Mouse (Mus musculus) CH12.LX (cell line): ENCODE data around the gene Ubap2. TPM values are rescaled to one million over a fixed set of nuclear protein-coding genes. Genes with fewer than 3 reads are reported as not detected.

ENCODE experiments used
- DNase-seq: peaks from one replicate; pipeline ENCODE4 v3.0.0-alpha.2; 2013; ENCODE audit errors: extremely low read depth
- H3K27ac ChIP-seq: 2 replicates; pipeline ENCODE4 v1.5.1; 2012; ENCODE audit warnings: low read depth, mild to moderate bottlenecking, control low read depth, moderate library complexity; ENCODE audit not compliant: insufficient read depth
- H3K27me3 ChIP-seq: replicated peaks from 2 replicates; pipeline ENCODE3; 2012; ENCODE audit warnings: inconsistent platforms
- H3K36me3 ChIP-seq, 2 experiments: replicated peaks in 1 of 2; 2 replicates each; pipeline versions ENCODE3 to v1.6.1; 2012; ENCODE audit warnings: inconsistent platforms in 1 of 2, low read length in 1 of 2, mild to moderate bottlenecking in 1 of 2, mixed read lengths in 1 of 2, moderate library complexity in 1 of 2; ENCODE audit not compliant: control insufficient read depth in 1 of 2, insufficient read depth in 1 of 2
- H3K4me1 ChIP-seq, 2 experiments: 2 replicates each; pipeline ENCODE4 v1.6.1; 2012; ENCODE audit warnings: inconsistent platforms in 1 of 2, moderate library complexity in 1 of 2; ENCODE audit not compliant: insufficient read depth in 2 of 2, control insufficient read depth in 1 of 2
- H3K4me2 ChIP-seq: 2 replicates; pipeline ENCODE4 v1.6.1; 2012; ENCODE audit warnings: low read depth, mild to moderate bottlenecking, control low read depth; ENCODE audit not compliant: poor library complexity, insufficient read depth, severe bottlenecking
- H3K4me3 ChIP-seq, 3 experiments: fragments of 150-350 bp in 1 of 3; sonication (generic) in 1 of 3; replicated peaks in 1 of 3; 2 replicates each; pipeline versions ENCODE3 to v1.5.1; 2011 to 2012; ENCODE audit warnings: low read depth in 2 of 3, low read length in 2 of 3, mild to moderate bottlenecking in 2 of 3, moderate library complexity in 2 of 3, control low read depth in 1 of 3, improper control_type of control experiment in 1 of 3, inconsistent platforms in 1 of 3, mixed read lengths in 1 of 3; ENCODE audit not compliant: poor library complexity in 1 of 3
- H3K79me2 ChIP-seq: replicated peaks from 2 replicates; pipeline ENCODE4 v1.6.1; 2012; ENCODE audit warnings: mild to moderate bottlenecking, moderate library complexity; ENCODE audit not compliant: control insufficient read depth, poor library complexity, insufficient read depth, severe bottlenecking; ENCODE audit errors: extremely low read depth
- H3K9ac ChIP-seq: 2 replicates; pipeline ENCODE4 v1.6.1; 2012; ENCODE audit warnings: low read depth, mild to moderate bottlenecking, control low read depth, moderate library complexity; ENCODE audit not compliant: insufficient read depth
- H3K9me3 ChIP-seq: replicated peaks from 2 replicates; pipeline ENCODE3; 2012; ENCODE audit warnings: low read length, inconsistent platforms, mixed read lengths
- BHLHE40 ChIP-seq: IDR thresholded peaks from 2 replicates; pipeline ENCODE4 v1.6.1; 2011; ENCODE audit warnings: mild to moderate bottlenecking, low read depth, low read length, improper control_type of control experiment
- CHD2 ChIP-seq: IDR thresholded peaks from 2 replicates; pipeline ENCODE4 v1.6.1; 2011; ENCODE audit warnings: low read length, improper control_type of control experiment
- CTCF ChIP-seq, 2 experiments: IDR thresholded peaks in 1 of 2; conservative IDR thresholded peaks in 1 of 2; 2 replicates each; pipeline ENCODE4 v1.5.1; 2011 to 2012; ENCODE audit warnings: low read depth in 2 of 2, low read length in 2 of 2, improper control_type of control experiment in 1 of 2, inconsistent platforms in 1 of 2, mild to moderate bottlenecking in 1 of 2, moderate library complexity in 1 of 2
- E2F4 ChIP-seq: IDR thresholded peaks from 2 replicates; pipeline ENCODE4 v1.6.1; 2011; ENCODE audit warnings: low read depth, low read length, improper control_type of control experiment; ENCODE audit not compliant: insufficient replicate concordance
- EP300 ChIP-seq: IDR thresholded peaks from 2 replicates; pipeline ENCODE4 v1.6.1; 2011; ENCODE audit warnings: low read length, improper control_type of control experiment
- ETS1 ChIP-seq: conservative IDR thresholded peaks from 2 replicates; pipeline ENCODE4 v1.6.1; 2012; ENCODE audit warnings: low read depth, mild to moderate bottlenecking, inconsistent platforms, low read length, improper control_type of control experiment, moderate library complexity
- GABPA ChIP-seq: IDR thresholded peaks from 2 replicates; pipeline ENCODE4 v1.6.1; 2012; ENCODE audit warnings: low read depth, low read length, improper control_type of control experiment, inconsistent platforms; ENCODE audit not compliant: insufficient replicate concordance
- HCFC1 ChIP-seq: IDR thresholded peaks from 2 replicates; pipeline ENCODE4 v1.6.1; 2012; ENCODE audit warnings: low read depth, mild to moderate bottlenecking, inconsistent platforms, low read length, improper control_type of control experiment
- MAFK ChIP-seq: IDR thresholded peaks from 2 replicates; pipeline ENCODE4 v1.6.1; 2011; ENCODE audit warnings: low read length, improper control_type of control experiment; ENCODE audit not compliant: insufficient replicate concordance
- MAX ChIP-seq: IDR thresholded peaks from 2 replicates; pipeline ENCODE4 v1.6.1; 2011; ENCODE audit warnings: low read length, improper control_type of control experiment
- MAZ ChIP-seq: IDR thresholded peaks from 2 replicates; pipeline ENCODE4 v1.6.1; 2012; ENCODE audit warnings: low read depth, mild to moderate bottlenecking, inconsistent platforms, low read length, improper control_type of control experiment, moderate library complexity
- MYC ChIP-seq: IDR thresholded peaks from 2 replicates; pipeline ENCODE4 v1.6.1; 2011; ENCODE audit warnings: low read depth, mild to moderate bottlenecking, improper control_type of control experiment, low read length
- NELFE ChIP-seq: IDR thresholded peaks from 2 replicates; pipeline ENCODE4 v1.6.1; 2011; ENCODE audit warnings: low read depth, low read length, improper control_type of control experiment
- NRF1 ChIP-seq: IDR thresholded peaks from 2 replicates; pipeline ENCODE4 v1.6.1; 2014; ENCODE audit warnings: low read depth, mild to moderate bottlenecking, inconsistent platforms, low read length, improper control_type of control experiment, moderate library complexity
- POLR2A ChIP-seq: IDR thresholded peaks from 2 replicates; pipeline ENCODE4 v1.6.1; 2011; ENCODE audit warnings: low read depth, mild to moderate bottlenecking, improper control_type of control experiment, low read length
- POLR2AphosphoS2 ChIP-seq: IDR thresholded peaks from 2 replicates; pipeline ENCODE4 v1.6.1; 2011; ENCODE audit warnings: low read depth, low read length, improper control_type of control experiment
- RAD21 ChIP-seq: IDR thresholded peaks from 2 replicates; pipeline ENCODE4 v1.6.1; 2011; ENCODE audit warnings: low read depth, mild to moderate bottlenecking, low read length, improper control_type of control experiment, moderate library complexity
- RCOR1 ChIP-seq: conservative IDR thresholded peaks from 2 replicates; pipeline ENCODE4 v1.6.1; 2012; ENCODE audit warnings: low read depth, mild to moderate bottlenecking, inconsistent platforms, low read length, improper control_type of control experiment
- UBTF ChIP-seq: IDR thresholded peaks from 2 replicates; pipeline ENCODE4 v1.6.1; 2012; ENCODE audit warnings: low read depth, mild to moderate bottlenecking, inconsistent platforms, low read length, improper control_type of control experiment, moderate library complexity
- ZNF384 ChIP-seq: IDR thresholded peaks from 2 replicates; pipeline ENCODE4 v1.6.1; 2012; ENCODE audit warnings: low read depth, low read length, improper control_type of control experiment, inconsistent platforms
- dilution Hi-C: fragments of 300-500 bp; cut with MboI; formaldehyde crosslinking; loops from 2 replicates; pipeline ENCODE4 v1.14.3; 2020; ENCODE audit warnings: low sequenced_read_pairs; ENCODE audit not compliant: extremely low pct_unique_long_range_greater_than_20kb, extremely low pct_ligation_motif_present
- in situ Hi-C: fragments of 300-500 bp; cut with MboI; formaldehyde crosslinking; loops from 3 replicates; pipeline ENCODE4 v1.14.3; 2019; ENCODE audit warnings: low sequenced_read_pairs, low pct_ligation_motif_present, low pct_unique_long_range_greater_than_20kb, mixed read lengths
- polyA plus RNA-seq: library from polyadenylated mRNA; unstranded; fragments of >175 nt; gene quantifications from 2 replicates; pipeline ENCODE4 v1.2.1, GENCODE M21; 2012; ENCODE audit warnings: low read depth; ENCODE audit not compliant: insufficient read length
- total RNA-seq, 2 experiments: library from RNA; depleted of rRNA; stranded (reverse); fragments of 300-350 nt in 1 of 2; fragments of >200 nt in 1 of 2; gene quantifications; 2 replicates each; pipeline ENCODE4 v1.2.3; 2012 to 2014

Ubap2 gene
- total and polyA plus RNA-seq, 3 experiments = 5.4 to 115 (median 17.4) TPM

DNA sequence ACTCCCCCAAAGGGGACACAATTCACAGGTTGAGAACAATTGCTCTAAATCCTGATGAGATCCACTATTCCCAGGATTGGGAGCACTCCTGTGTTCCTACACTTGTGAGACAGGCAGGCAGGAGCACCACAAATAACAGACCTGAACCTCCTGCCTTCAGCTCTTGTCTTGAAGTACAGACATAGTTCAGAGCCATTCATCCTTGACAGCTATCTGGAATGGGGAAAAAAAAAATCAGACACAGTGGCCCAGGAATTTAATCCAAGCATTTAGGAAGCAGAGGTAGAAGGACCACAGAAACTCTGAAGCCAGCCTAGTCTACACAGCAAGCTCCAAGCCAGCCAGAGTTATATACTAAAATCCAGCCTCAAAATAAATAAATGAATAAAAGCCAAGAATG, 6.8 kb downstream of the Ubap2 start:
- H3K79me2 ChIP-seq = peaks cover 85% of the 10 kb centered on the region
- H3K9ac ChIP-seq = no peak overlapping the region
- DNase-seq = no peak
- H3K4me2 ChIP-seq = no peak overlapping the region
- in situ Hi-C loops = no loop called here
- no peak overlapping the region for H3K4me3 ChIP-seq
- TF ChIP-seq CTCF (conservative IDR thresholded peaks at IDR 0.05 in 1 of 2, IDR thresholded peaks at IDR 0.05 in 1 of 2; ENCODE audit: low read depth in 2 of 2, low read length in 2 of 2) (no peak), MAFK (no peak), EP300 (no peak), NELFE (no peak), RCOR1 (no peak), CHD2 (no peak), ETS1 (no peak), BHLHE40 (no peak), POLR2AphosphoS2 (no peak), HCFC1 (no peak), ZNF384 (no peak), MAX (no peak), NRF1 (no peak), GABPA (no peak), UBTF (no peak), E2F4 (no peak)
- H3K4me1 ChIP-seq = peaks cover 0 to 31% of the 10 kb centered on the region in 2 experiments; a peak in 2 of 4 replicates
- peaks cover 28 to 68% of the 10 kb centered on the region in 2 experiments for H3K36me3 ChIP-seq
- H3K27me3 ChIP-seq = no peaks in the 10 kb centered on the region
- no peaks in the 10 kb centered on the region for H3K9me3 ChIP-seq
- dilution Hi-C loops = no loop called here
- no peak overlapping the region for H3K27ac ChIP-seq

DNA sequence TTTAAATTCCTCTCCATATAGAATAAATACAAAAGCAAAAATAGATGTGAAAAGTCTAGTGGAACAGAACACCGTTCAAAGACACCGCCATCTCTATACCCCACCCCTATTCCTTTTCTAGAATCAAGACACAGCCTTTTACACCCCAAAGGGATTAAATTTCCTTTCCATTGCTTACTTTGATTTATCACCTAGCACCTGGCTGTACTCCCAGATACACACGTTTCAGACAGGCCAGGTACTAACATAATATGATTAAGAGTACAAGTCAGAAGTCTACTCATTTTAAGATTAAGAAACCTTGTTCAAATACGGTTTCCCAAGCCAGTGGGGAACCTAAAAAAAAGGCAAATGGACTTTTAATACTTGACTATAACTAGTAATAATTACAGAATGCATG, 8.6 kb downstream of the Ubap2 start:
- H3K79me2 ChIP-seq = peaks cover 79% of the 10 kb centered on the region
- peaks cover 29 to 76% of the 10 kb centered on the region in 2 experiments for H3K36me3 ChIP-seq
- dilution Hi-C loops = no loop called here
- peaks cover 0 to 15% of the 10 kb centered on the region in 2 experiments; a peak in 2 of 4 replicates for H3K4me1 ChIP-seq
- TF ChIP-seq CTCF (conservative IDR thresholded peaks at IDR 0.05 in 1 of 2, IDR thresholded peaks at IDR 0.05 in 1 of 2; ENCODE audit: low read depth in 2 of 2, low read length in 2 of 2) (no peak), MYC (no peak), EP300 (no peak), BHLHE40 (no peak), POLR2A (no peak), RAD21 (no peak), MAZ (no peak)
- H3K27me3 ChIP-seq = no peaks in the 10 kb centered on the region
- no peak overlapping the region for H3K4me2 ChIP-seq
- H3K9ac ChIP-seq = no peak overlapping the region
- H3K27ac ChIP-seq = no peak overlapping the region
- DNase-seq = no peak
- H3K9me3 ChIP-seq = no peaks in the 10 kb centered on the region
- no peak overlapping the region for H3K4me3 ChIP-seq
- in situ Hi-C loops = no loop called here
